Mouse (Mus musculus) right cerebral cortex, postnatal 36 days (tissue): ENCODE measurements around the gene 1810055G02Rik.

ENCODE experiments used
- DNase-seq, 2 experiments: peaks; one replicate each; pipeline ENCODE4 v3.0.0; 2022; ENCODE audit warnings: low spot score in 2 of 2, mixed read lengths in 1 of 2

The 1810055G02Rik gene

DNA sequence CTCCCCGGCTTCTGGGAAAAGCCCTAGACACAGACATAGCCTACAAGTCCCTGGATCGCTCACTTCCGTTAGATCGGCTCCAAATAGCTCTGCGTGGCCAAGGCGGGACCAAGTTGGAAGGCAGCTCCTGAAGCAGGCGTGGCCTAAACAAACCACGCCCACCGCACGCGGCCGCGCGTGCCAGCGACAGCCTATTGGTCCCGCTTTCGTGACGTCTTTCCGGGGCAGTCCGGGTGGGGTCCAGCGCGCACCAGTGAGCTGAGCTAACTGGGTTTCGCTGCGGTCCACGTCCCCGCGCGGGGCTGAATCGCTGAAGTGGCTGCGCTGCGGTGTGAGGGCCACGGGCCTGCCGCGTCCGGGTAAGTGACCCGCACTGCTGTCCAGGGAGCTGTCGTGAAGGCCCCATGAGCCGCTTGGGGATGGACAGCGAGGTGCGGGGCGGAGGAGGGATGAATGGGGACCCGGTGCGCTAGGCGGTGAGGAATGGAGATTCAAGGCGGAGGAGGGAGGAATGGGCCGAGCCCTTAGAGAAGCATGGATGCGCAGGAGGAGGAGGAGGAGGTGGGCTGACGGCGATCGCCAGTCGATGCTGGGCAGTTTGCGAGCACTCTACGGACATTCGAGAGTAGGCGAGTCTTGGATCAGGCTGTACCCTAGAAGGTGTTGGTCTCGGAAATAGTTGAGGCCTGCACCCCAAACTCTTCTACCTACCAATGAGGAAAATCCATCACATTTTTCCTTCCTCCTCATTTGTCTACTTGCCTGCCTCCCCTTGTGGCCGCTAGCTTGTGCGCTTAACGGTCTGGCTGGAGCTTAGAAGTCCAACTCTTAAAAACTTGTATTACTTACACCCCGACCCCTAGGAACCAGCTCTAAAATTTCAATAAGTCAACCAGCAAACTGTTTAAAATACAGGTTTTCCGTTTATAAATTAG is at the start of gene 1810055G02Rik:
TSS of gene 1810055G02Rik (plus strand) at position 216 of the 935 bp plus-strand sequence.
- peak; percentile 98 to 99 for DNase-seq

DNA sequence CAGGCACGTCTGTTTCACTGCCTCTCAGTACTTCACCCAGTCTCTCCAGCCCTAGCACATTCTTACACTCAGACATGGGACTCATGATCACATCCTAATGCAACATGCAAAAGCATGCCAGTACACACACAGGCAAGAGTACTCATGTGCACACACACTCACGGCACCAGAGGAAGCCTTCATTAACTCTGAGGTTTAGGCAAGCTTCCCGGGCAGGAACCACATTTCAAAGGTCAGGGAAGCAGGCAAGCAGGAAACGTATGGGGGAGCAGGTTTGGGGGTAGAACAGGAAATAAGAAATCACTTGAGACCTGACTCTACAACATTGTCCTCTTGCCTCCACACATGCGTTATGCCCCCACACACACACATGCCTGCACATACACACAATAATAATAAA is 42.6 kb upstream of the 1810055G02Rik start:
- DNase-seq = no peak

DNA sequence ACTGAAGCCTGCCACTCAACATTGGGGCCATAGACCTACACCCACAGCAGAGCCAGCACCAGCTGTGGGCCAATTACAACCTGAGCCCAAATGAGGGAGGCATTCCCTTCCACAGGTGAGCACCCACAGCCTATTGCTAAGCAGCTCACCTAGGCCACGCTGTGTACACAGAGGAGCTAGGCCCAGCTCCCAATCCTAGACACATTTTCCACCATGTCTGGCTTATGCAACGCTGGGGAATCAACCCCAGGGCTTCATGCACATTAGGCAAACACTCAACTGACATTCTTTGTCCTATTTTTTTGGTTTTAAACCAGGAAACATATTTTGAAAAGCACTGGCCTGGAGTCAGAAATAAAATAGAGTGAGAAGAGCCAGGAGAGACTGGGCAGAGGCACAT is 41.5 kb upstream of the 1810055G02Rik start:
- no peak for DNase-seq

- no peak for DNase-seq
These were observed 40.8 kb upstream of the 1810055G02Rik start for GRCm38 (mm10) chr19:3667155-3667895.

DNA sequence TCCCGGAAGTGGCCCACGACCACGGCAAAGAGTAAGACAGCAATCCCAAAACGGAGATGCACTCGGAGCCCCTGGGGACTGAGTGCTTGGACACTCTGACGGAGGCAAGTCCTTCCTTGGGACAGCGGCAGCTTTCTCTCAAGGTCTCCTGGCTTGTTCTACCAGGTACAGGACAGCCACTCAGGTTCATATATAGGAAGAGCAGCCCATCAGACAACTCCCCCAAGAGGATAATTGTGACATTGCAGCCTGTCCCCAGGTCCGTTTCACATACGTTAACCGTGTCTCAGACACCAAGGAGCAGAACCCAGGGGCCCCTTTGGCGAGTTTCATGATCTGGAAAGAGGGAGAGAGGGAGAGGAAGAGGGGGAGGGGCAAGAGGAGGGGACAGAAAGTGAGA is 40.1 kb upstream of the 1810055G02Rik start:
- DNase-seq = no peak

DNA sequence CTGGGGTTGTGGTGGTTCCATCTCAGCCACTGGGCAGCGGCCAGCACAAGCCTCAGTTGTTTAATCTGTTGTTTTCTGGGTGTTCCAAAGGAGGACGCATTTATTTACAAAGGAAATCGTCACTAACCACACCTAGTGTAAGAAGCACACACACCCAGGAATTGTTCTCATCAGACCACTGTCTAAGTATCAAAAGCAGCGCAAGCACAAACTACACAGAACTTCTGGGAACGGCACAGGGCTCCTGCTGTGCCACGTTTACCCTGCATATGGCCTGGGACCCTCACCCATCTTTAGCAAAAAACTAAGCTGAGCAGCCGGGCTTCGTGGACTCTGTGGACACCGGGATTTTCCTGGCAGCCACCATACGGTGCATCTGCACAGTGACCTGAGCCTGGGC is 39.5 kb upstream of the 1810055G02Rik start:
- DNase-seq = no peak

- no peak for DNase-seq
These were observed 39.0 kb upstream of the 1810055G02Rik start for GRCm38 (mm10) chr19:3669100-3669499.

DNA sequence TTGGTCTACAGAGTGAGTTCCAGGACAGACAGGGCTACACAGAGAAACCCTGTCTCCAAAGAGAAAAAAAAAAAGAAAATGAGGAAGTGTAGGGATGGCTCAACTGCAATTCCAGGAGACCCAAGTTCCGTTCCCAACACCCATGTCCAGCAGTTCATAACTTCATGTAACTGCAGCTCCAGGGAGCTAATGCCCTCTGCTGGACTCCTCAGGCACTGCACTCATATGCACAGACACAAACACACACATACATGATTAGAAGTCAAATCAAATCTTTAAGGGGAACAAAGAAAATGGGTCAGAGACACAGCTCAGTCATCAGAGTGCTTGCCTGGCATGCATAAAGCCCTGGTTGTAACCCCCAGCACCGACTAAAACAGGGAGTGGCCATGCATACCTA is 34.9 kb upstream of the 1810055G02Rik start:
- DNase-seq = no peak

GRCm38 (mm10) chr19:3674122-3674855 is 33.8 kb upstream of the 1810055G02Rik start:
- DNase-seq = no peak

GRCm38 (mm10) chr19:3680732-3681131 is 27.4 kb upstream of the 1810055G02Rik start:
- DNase-seq = no peak

DNA sequence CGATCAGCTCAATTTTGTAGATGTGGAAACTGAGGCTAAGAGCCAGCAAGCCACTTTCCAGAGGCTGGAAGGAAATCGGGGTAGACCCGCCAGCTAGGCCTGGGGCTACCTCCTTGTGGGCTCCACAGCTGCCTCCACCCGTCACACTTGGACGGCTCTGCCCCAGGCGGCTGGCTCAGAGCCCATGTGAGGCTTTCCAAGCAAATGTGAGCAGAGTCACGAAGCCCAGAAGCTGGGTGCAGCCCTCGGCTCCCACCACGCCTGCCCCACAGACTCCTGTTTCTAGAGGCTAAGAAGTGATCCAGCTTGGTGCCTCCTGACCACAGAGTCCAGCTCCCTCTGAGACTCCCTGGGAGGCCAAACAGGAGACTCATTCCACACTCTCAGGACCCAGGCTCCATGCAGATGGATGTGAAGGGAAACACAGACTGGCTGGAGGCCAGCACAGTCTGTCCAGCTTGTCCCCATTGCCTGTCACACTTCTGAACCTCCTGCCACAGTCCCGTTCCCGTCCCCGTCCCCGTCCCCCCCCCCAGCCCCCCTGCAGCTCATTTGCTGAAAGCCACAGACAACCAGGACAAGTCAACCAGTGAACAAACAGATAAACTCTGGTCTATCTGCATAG is 26.7 kb upstream of the 1810055G02Rik start:
- DNase-seq = peak in 1 of 2 experiments; percentile 20

DNA sequence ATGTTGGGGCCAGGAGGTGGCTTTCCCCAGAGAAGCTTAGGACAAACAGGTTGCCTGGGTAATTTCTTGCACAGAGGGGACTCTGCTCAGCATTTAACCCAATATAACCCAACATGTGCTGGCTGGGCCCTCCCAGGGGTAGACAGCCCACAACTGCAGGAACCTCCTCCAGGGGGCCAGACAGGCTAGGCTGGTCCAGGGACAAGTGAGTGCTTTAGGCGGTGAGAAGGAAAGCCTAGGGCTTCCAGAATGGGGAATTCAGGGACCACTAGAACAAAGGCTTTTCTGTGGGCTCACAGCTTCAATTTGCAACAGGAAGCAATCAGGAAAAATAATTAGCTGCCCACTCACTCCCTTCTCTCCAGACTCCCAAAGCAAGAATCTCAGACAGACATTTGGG is 23.7 kb upstream of the 1810055G02Rik start:
- no peak for DNase-seq

- DNase-seq = no peak
These were observed 23.0 kb upstream of the 1810055G02Rik start for GRCm38 (mm10) chr19:3684957-3685580.

DNA sequence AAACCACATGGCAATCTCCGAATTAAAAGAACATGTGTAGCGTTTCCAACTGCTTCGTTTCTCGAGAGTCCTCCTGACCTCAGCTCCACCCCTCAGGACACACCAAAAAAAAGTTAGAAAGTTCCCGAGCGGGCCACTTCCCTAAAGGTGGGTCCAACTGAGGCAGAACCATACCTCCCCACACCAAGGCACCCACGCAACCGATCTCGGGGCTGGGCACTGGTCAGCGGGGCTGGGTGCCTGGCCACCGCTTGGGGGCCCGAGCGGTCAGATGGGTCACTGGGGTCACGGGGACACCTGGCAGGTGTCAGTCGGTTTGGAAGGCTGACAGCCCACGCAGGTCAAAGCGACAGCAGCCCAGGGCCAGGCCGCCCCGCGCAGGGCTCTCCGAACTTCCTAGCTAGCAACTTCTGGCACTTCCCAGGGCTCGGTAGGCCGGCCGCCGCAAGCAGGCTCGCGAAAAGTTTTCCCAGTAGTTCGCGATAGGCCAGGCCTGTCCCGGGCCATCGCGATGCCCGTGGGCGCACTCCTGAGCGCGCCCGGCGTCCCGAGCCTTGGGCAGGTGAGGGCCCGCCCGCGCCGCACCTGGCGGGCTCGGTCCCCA is 22.4 kb upstream of the 1810055G02Rik start:
- DNase-seq = no peak

DNA sequence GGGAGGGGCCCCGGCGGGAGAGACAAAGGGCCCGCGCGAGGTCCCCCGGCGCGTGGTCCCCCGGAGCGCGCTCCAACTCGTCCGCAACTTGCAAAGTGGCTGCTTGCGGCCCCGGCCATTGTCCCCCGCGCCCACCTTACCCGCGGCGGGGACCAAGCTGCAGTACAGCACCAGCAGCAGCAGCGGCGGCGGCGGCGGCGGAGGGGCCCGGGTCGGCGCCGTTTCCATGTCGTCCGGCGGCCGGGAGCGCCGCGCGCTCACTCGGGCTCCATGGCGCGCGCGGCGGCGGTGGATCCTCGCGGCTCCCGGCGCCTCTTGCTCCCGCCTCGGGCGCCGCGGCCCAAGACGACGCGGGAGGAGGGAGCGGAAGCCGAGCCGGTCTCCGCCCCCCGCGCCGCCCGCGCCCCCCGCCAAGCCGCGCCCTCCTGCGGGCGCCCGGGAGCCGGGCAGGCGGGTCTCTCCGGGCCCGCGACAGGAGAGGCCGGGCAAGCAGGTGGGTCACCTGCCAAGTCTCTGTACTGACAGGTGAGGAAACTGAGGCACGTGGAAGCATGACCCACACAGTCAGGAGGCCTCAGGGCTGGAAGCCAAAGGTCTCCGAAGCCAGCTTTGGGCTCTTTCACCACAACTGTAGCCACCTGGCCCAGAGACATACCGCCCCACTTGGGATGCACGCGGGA is 21.7 kb upstream of the 1810055G02Rik start, which contains the start of gene Lrp5:
TSS of gene Lrp5 (minus strand) at position 350 of the 680 bp plus-strand sequence.
- DNase-seq = no peak

DNA sequence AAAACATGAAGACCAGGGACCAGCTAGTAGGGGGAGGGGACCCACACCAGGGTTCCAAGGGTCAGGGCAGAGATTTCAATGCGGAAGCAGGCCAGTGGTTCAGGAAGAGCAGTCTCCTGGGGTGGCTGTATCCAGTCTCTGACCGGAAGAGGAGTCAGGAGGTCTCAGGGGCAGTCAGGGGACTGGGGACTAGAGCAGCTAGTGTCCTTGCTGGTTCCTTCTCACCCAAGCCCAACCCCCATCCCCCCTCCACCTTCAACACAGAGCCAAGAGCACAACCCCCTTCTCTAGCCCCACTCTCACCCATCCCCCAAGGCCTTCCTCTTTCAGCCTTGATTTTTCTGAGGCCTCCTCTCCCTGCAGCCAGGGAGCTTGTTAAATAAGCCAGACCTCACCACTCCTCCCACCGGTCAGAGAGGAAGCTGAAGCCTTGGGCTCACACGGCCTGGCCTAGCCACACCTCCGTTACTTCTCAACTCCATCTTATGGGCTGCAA is 20.4 kb upstream of the 1810055G02Rik start:
- DNase-seq = no peak

DNA sequence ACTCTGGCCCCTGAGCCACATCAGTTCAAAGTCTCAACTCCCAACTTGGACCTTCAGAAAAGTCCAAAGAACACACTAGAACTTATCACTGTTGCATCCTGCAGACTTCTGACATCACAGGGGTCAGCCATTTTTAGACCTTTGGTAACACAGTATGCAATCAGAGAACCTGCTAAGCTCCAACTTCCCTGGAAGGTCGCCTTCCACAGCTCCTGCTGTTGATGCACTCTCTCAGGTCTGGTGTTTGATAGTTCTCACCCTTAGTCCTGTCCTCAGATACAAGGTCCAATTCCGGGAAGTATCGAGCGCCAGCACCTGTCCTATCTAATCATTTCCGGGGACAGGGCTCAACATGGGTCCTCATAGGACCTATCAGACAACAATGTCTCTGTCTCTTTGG is 16.8 kb upstream of the 1810055G02Rik start:
- no peak for DNase-seq

GRCm38 (mm10) chr19:3692414-3693145 is 15.5 kb upstream of the 1810055G02Rik start:
- no peak for DNase-seq

GRCm38 (mm10) chr19:3694476-3694875 is 13.6 kb upstream of the 1810055G02Rik start:
- DNase-seq = no peak
